Mouse (Mus musculus): ENCODE measurements around the gene Tcam1. TPM values are rescaled to one million over a fixed set of nuclear protein-coding genes. Genes with fewer than 3 reads are reported as not detected.
A peak's percentile ranks its signal among the peaks of the same experiment; 100 is the strongest.
"Not testable (repeated sequence)": the region's sequence is repeated elsewhere in the genome, so short reads cannot be mapped to it uniquely, and the experiment has no call there.

Gene Tcam1
- 0.41 and 0.53 TPM in 2 replicates for polyA plus RNA-seq (2015; fragmentation: Nextera tagmentation; extraction: Ambion mirVana)

DNA sequence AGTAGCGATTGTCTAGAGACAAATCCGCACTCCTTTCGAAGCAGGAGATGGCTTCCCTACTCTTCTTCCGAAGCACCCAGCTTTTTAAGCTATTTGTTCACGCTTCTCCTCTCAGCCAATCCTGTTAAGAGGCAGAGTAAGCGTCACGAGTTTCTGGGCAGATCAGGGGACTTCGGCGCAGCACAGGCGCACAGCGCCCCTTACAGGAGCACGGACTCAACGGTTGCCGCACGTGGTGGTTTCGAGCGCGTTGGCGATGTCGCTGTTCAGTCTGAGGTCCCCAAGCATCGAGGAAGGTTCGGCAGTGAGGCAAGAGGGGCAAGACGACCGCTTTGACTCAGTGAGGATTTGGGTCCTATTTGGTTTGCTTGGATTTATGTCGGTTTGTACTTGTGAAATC is at the start of gene Tcam1:
Gene Tcam1 (plus strand): TSS at position 219 of the 400 bp plus-strand sequence.
- ATAC-seq (ENCODE audit: insufficient number of reproducible peaks, low FRiP score, low TSS enrichment, low read depth), result no peak
- Histone ChIP-seq H3K9ac (no peak within 1 kb of the TSS), H3K4me2 (peak within 1 kb of the TSS; percentile 46), H3K36me3 (no peaks in the 10 kb centered on the region), H3K4me1 (peaks cover 37% of the 10 kb centered on the region), H3K27ac (peak within 1 kb of the TSS; percentile 97), H3K27me3 (no peaks in the 10 kb centered on the region), H3K4me3 (peak within 1 kb of the TSS; percentile 24), H3K9me3 (no peaks in the 10 kb centered on the region)
- 7% methylated on average over 25 of the region's 25 CpGs for WGBS

DNA sequence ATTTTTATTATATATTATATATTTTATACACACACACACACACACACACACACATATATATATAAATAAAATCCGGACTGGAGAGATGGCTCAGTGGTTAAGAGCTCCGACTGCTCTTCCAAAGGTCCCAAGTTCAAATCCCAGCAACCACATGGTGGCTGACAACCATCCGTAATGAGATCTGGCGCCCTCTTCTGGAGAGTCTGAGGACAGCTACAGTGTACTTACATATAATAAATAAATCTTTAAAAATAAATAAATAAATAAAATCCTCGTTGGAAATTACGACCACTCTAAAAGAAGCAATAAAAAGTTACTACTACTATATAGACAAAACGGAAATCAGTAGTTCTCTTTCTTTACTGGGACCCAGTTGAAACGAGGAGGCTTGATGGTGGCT is 42.5 kb upstream of the Tcam1 start:
- H3K9ac ChIP-seq; H3K27ac ChIP-seq; H3K4me3 ChIP-seq; H3K27me3 ChIP-seq; H3K4me2 ChIP-seq; H3K9me3 ChIP-seq; ATAC-seq (ENCODE audit: insufficient number of reproducible peaks, low FRiP score, low TSS enrichment, low read depth); H3K4me1 ChIP-seq: not testable (repeated sequence)
- peaks cover 73% of the 10 kb centered on the region for H3K36me3 ChIP-seq
- WGBS, result 67% methylated on average over 8 of the region's 8 CpGs

- Histone ChIP-seq H3K9ac (no peak overlapping the region), H3K27ac (no peak overlapping the region), H3K4me3 (no peak overlapping the region), H3K36me3 (peaks cover 96% of the 10 kb centered on the region), H3K9me3 (no peaks in the 10 kb centered on the region), H3K4me2 (no peak overlapping the region), H3K4me1 (no peaks in the 10 kb centered on the region), H3K27me3 (no peaks in the 10 kb centered on the region)
- ATAC-seq (ENCODE audit: insufficient number of reproducible peaks, low FRiP score, low TSS enrichment, low read depth), result no peak
- 100% methylated on average over 1 of the region's 1 CpGs for WGBS
Observed at GRCm38 (mm10) chr11:106246834-106247233, 29.6 kb upstream of the Tcam1 start.

GRCm38 (mm10) chr11:106249326-106249725 is 27.1 kb upstream of the Tcam1 start:
- H3K4me2 ChIP-seq, result no peak overlapping the region
- no peak overlapping the region for H3K9ac ChIP-seq
- H3K27ac ChIP-seq, result no peak overlapping the region
- no peaks in the 10 kb centered on the region for H3K27me3 ChIP-seq
- H3K4me3 ChIP-seq, result no peak overlapping the region
- peaks cover 94% of the 10 kb centered on the region for H3K36me3 ChIP-seq
- no peak for ATAC-seq (ENCODE audit: insufficient number of reproducible peaks, low FRiP score, low TSS enrichment, low read depth)
- H3K9me3 ChIP-seq, result no peaks in the 10 kb centered on the region
- H3K4me1 ChIP-seq, result no peaks in the 10 kb centered on the region
- WGBS, result 88% methylated on average over 7 of the region's 7 CpGs

- Histone ChIP-seq H3K9me3 (no peaks in the 10 kb centered on the region), H3K36me3 (peaks cover 63% of the 10 kb centered on the region), H3K27me3 (no peaks in the 10 kb centered on the region), H3K9ac (peak overlapping the region; percentile 61; the same call in 1 of the 2 replicates), H3K4me3 (peak overlapping the region; percentile 84), H3K27ac (peak overlapping the region; percentile 83; the same call in 1 of the 2 replicates), H3K4me1 (peaks cover 19% of the 10 kb centered on the region), H3K4me2 (peak overlapping the region; percentile 77)
- 22% methylated on average over 2 of the region's 2 CpGs for whole genome bisulfite sequencing
- ATAC-seq (ENCODE audit: insufficient number of reproducible peaks, low FRiP score, low TSS enrichment, low read depth), result no peak
Observed at GRCm38 (mm10) chr11:106254767-106255166, 21.7 kb upstream of the Tcam1 start.

GRCm38 (mm10) chr11:106255174-106255573 is 21.3 kb upstream of the Tcam1 start:
- WGBS, result 3% methylated on average over 22 of the region's 22 CpGs
- H3K9me3 ChIP-seq, result no peaks in the 10 kb centered on the region
- H3K27ac ChIP-seq, result peak overlapping the region; percentile 83
- H3K4me1 ChIP-seq, result peaks cover 19% of the 10 kb centered on the region
- peaks cover 58% of the 10 kb centered on the region for H3K36me3 ChIP-seq
- peak overlapping the region; percentile 77 for H3K4me2 ChIP-seq
- no peaks in the 10 kb centered on the region for H3K27me3 ChIP-seq
- no peak for ATAC-seq (ENCODE audit: insufficient number of reproducible peaks, low FRiP score, low TSS enrichment, low read depth)
- H3K9ac ChIP-seq, result peak overlapping the region; percentile 61
- H3K4me3 ChIP-seq, result peak overlapping the region; percentile 84

GRCm38 (mm10) chr11:106255685-106256451 is 20.6 kb upstream of the Tcam1 start, which contains the start of the genes Ftsj3 and Psmc5:
TSS of gene Ftsj3 (minus strand) at chr11:106256079.
TSS of gene Psmc5 (plus strand) at chr11:106256154.
- ATAC-seq (ENCODE audit: insufficient number of reproducible peaks, low FRiP score, low TSS enrichment, low read depth), result peak; percentile 94
- H3K9ac ChIP-seq, result peak within 1 kb of the TSS; percentile 76
- peak within 1 kb of the TSS; percentile 84 for H3K4me3 ChIP-seq
- H3K36me3 ChIP-seq, result peaks cover 56% of the 10 kb centered on the region
- H3K4me2 ChIP-seq, result peak within 1 kb of the TSS; percentile 77
- WGBS, result under 1% methylated on average over 42 of the region's 42 CpGs
- H3K4me1 ChIP-seq, result peaks cover 19% of the 10 kb centered on the region
- H3K27me3 ChIP-seq, result no peaks in the 10 kb centered on the region
- no peaks in the 10 kb centered on the region for H3K9me3 ChIP-seq
- H3K27ac ChIP-seq, result peak within 1 kb of the TSS; percentile 83

- peak overlapping the region; percentile 76; the same call in 1 of the 2 replicates for H3K9ac ChIP-seq
- H3K4me2 ChIP-seq, result peak overlapping the region; percentile 77
- ATAC-seq (ENCODE audit: insufficient number of reproducible peaks, low FRiP score, low TSS enrichment, low read depth), result no peak
- 63% methylated on average over 5 of the region's 5 CpGs for WGBS
- no peak overlapping the region for H3K27ac ChIP-seq
- peaks cover 19% of the 10 kb centered on the region for H3K4me1 ChIP-seq
- H3K4me3 ChIP-seq, result peak overlapping the region; percentile 84
- H3K36me3 ChIP-seq, result peaks cover 56% of the 10 kb centered on the region
- H3K9me3 ChIP-seq, result no peaks in the 10 kb centered on the region
- no peaks in the 10 kb centered on the region for H3K27me3 ChIP-seq
Observed at GRCm38 (mm10) chr11:106256775-106257174, 19.7 kb upstream of the Tcam1 start.

DNA sequence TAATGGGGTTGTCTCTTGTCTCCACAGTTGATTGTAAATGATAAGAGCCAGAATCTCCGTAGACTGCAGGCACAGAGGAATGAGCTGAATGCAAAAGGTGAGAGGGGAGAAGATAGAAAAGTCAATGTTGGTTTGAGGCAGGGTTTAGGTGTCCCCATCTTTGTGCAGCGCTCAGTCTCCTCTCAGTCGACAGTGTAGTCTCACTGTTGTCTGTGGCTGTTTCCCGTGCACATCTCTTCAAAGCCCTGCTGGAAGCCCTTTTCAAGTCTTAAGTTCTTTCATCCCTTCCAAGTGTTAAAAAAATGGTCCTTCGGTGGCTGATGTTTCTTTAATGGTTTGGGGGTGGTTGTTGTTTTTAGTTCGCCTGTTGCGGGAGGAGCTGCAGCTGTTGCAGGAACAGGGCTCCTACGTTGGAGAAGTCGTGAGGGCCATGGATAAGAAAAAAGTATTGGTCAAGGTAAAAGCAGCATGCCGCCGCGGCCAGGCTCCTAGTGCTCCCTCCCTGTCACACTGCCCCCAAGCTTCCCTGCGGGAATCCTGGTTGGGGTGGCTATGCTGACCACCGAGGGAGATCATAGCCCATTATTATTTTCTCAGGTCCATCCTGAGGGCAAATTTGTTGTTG is 15.5 kb upstream of the Tcam1 start:
- Histone ChIP-seq H3K27ac (no peak overlapping the region), H3K36me3 (peaks cover 75% of the 10 kb centered on the region), H3K4me2 (no peak overlapping the region), H3K27me3 (no peaks in the 10 kb centered on the region), H3K4me3 (no peak overlapping the region), H3K9ac (no peak overlapping the region), H3K9me3 (no peaks in the 10 kb centered on the region), H3K4me1 (peaks cover 11% of the 10 kb centered on the region)
- 78% methylated on average over 14 of the region's 14 CpGs for WGBS
- ATAC-seq (ENCODE audit: insufficient number of reproducible peaks, low FRiP score, low TSS enrichment, low read depth), result no peak

- ATAC-seq (ENCODE audit: insufficient number of reproducible peaks, low FRiP score, low TSS enrichment, low read depth), result no peak
- Histone ChIP-seq H3K27me3 (no peaks in the 10 kb centered on the region), H3K9me3 (no peaks in the 10 kb centered on the region), H3K4me2 (no peak overlapping the region), H3K9ac (no peak overlapping the region), H3K4me3 (no peak overlapping the region), H3K36me3 (peaks cover 75% of the 10 kb centered on the region), H3K27ac (no peak overlapping the region), H3K4me1 (peaks cover 22% of the 10 kb centered on the region)
- 82% methylated on average over 9 of the region's 9 CpGs for WGBS
Observed at GRCm38 (mm10) chr11:106263963-106264362, 12.5 kb upstream of the Tcam1 start.

- Histone ChIP-seq H3K27me3 (no peaks in the 10 kb centered on the region), H3K4me2 (no peak overlapping the region), H3K9ac (no peak overlapping the region), H3K4me3 (no peak overlapping the region), H3K36me3 (peaks cover 70% of the 10 kb centered on the region), H3K27ac (no peak overlapping the region), H3K4me1 (peaks cover 29% of the 10 kb centered on the region), H3K9me3 (no peaks in the 10 kb centered on the region)
- 90% methylated on average over 15 of the region's 15 CpGs for WGBS
- no peak for ATAC-seq (ENCODE audit: insufficient number of reproducible peaks, low FRiP score, low TSS enrichment, low read depth)
Observed at GRCm38 (mm10) chr11:106264988-106265387, 11.5 kb upstream of the Tcam1 start.

GRCm38 (mm10) chr11:106265570-106265969 is 10.9 kb upstream of the Tcam1 start:
- Histone ChIP-seq H3K4me3 (no peak overlapping the region), H3K9ac (no peak overlapping the region), H3K4me1 (peaks cover 35% of the 10 kb centered on the region), H3K36me3 (peaks cover 71% of the 10 kb centered on the region), H3K27ac (no peak overlapping the region), H3K27me3 (no peaks in the 10 kb centered on the region), H3K4me2 (no peak overlapping the region), H3K9me3 (no peaks in the 10 kb centered on the region)
- ATAC-seq (ENCODE audit: insufficient number of reproducible peaks, low FRiP score, low TSS enrichment, low read depth), result no peak
- WGBS, result 85% methylated on average over 4 of the region's 4 CpGs
